Mouse (Mus musculus): ENCODE results near the gene Crip2.
A peak's percentile ranks its signal among the peaks of the same experiment; 100 is the strongest.

Gene Crip2

GRCm38 (mm10) chr12:113132567-113132966 lies 7.5 kb upstream of the Crip2 start:
- DNase-seq: no peak

- DNase-seq: no peak
Observed at GRCm38 (mm10) chr12:113133260-113133659, 6.8 kb upstream of the Crip2 start.

GRCm38 (mm10) chr12:113133861-113134403 lies 6.1 kb upstream of the Crip2 start:
- no peak for DNase-seq

GRCm38 (mm10) chr12:113134502-113134901 lies 5.5 kb upstream of the Crip2 start:
- no peak for DNase-seq

- no peak for DNase-seq
Observed at GRCm38 (mm10) chr12:113135401-113135800, 4.6 kb upstream of the Crip2 start.

GRCm38 (mm10) chr12:113136492-113137020 lies 3.5 kb upstream of the Crip2 start:
- no peak for DNase-seq

GRCm38 (mm10) chr12:113137260-113138213 lies 2.5 kb upstream of the Crip2 start:
- no peak for DNase-seq

- DNase-seq: no peak
Observed at GRCm38 (mm10) chr12:113138291-113138690, 1.7 kb upstream of the Crip2 start.

- no peak for DNase-seq
Observed at GRCm38 (mm10) chr12:113138901-113139864, 853 bp upstream of the Crip2 start.

- DNase-seq: no peak
Observed at GRCm38 (mm10) chr12:113140616-113141411, 778 bp downstream of the Crip2 start.

- no peak for DNase-seq
Observed at GRCm38 (mm10) chr12:113141531-113141973, 1.5 kb downstream of the Crip2 start.

- peak; percentile 48 for DNase-seq
Observed at GRCm38 (mm10) chr12:113142021-113142975, 2.3 kb downstream of the Crip2 start.

- no peak for DNase-seq
Observed at GRCm38 (mm10) chr12:113143164-113143563, 3.1 kb downstream of the Crip2 start.

GRCm38 (mm10) chr12:113144001-113144756 lies 4.1 kb downstream of the Crip2 start:
- DNase-seq: no peak

- DNase-seq: no peak
Observed at GRCm38 (mm10) chr12:113144886-113145285, 4.8 kb downstream of the Crip2 start.

GRCm38 (mm10) chr12:113145591-113145990 lies 5.6 kb downstream of the Crip2 start:
- DNase-seq: no peak

GRCm38 (mm10) chr12:113146112-113147057 lies 6.3 kb downstream of the Crip2 start, which contains the start of gene Crip1:
Gene Crip1 (plus strand): TSS chr12:113146316.
- DNase-seq: peak; percentile 73

- DNase-seq: no peak
Observed at GRCm38 (mm10) chr12:113147481-113147880, 7.4 kb downstream of the Crip2 start.
